28 mouse cellular contexts compared by ENCODE assay signal in the genomic region with DNA sequence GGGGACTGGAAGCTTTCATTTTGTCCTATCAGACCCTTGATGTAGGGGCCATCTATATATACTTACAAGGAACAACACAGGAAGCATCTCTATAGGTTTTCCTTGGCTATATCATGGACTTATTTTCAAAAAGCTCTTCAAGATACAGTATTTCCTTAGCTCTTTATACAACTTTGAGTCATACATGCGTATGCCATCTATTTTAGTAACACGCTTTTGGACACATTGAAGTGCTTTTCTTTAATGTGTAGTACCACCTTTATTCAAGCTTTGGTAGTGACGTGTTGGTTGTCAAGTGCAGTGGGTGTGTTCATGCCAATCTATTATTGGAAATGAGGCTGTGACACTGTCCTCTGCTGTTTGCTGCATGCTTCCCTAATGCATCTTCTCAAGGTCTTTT.
DNase-seq lines count a peak whose midpoint lies in the region; ATAC-seq lines count a peak whose summit lies in the region.
"Had no signal": no experiment of that assay in that cellular context is flagged by ENCODE, and none has a peak within 500 bp of the region (broad histone marks: within the 10 kb centered on the region; RNA-seq: fewer than 3 reads in every experiment).

No protein-coding gene starts in this region.

- H3K27me3 ChIP-seq in midbrain, embryonic 11.5 days (ENCODE audit: control insufficient read depth, insufficient read depth, low read length), result no peaks in the 10 kb centered on the region
- H3K27me3 ChIP-seq in midbrain, embryonic 16.5 days (ENCODE audit: control insufficient read depth, insufficient read depth, low read depth, low read length), result no peaks in the 10 kb centered on the region
- H3K27me3 ChIP-seq: CH12.LX; embryonic facial prominence, embryonic 13.5 days; embryonic facial prominence, embryonic 15.5 days; forebrain, embryonic 12.5 days; Patski had no signal

- H3K9me3 ChIP-seq in midbrain, embryonic 11.5 days (ENCODE audit: control insufficient read depth, low read length), result no peaks in the 10 kb centered on the region
- no peaks in the 10 kb centered on the region for H3K9me3 ChIP-seq in midbrain, embryonic 16.5 days (replicated peaks; ENCODE audit: control insufficient read depth, low read length, poor library complexity, severe bottlenecking)
- H3K9me3 ChIP-seq: embryonic facial prominence, embryonic 13.5 days; embryonic facial prominence, embryonic 15.5 days; forebrain, embryonic 10.5 days; forebrain, embryonic 12.5 days; G1E had no signal

- no peak for DNase-seq in frontal cortex, postnatal 36 days (ENCODE audit: low spot score in 2 of 2)
- peak; percentile 61 for DNase-seq in midbrain, embryonic 11.5 days (ENCODE audit: low spot score, missing footprints)
- no peak for DNase-seq in layer of hippocampus, postnatal 25 days (ENCODE audit: extremely low spot score in 1 of 2, low spot score in 1 of 2)
- DNase-seq: adrenal gland, adult 8-10 months; adrenal gland, postnatal 14 days; adrenal gland, postnatal 36 days; B cell, adult 2 months; cerebellum, adult 11 months; cerebellum, adult 18-20 months; cerebellum, adult 8-10 months; cerebellum, adult 9-11 months; cerebellum, postnatal 14 days; cerebellum, postnatal 36 days; embryo, embryonic 11 days had no signal

- no peak overlapping the region for H3K9ac ChIP-seq in midbrain, embryonic 11.5 days (ENCODE audit: low read length)
- H3K9ac ChIP-seq in midbrain, embryonic 16.5 days (ENCODE audit: low read depth, low read length), result no peak overlapping the region
- H3K9ac ChIP-seq: embryonic facial prominence, embryonic 13.5 days; embryonic facial prominence, embryonic 15.5 days; forebrain, embryonic 12.5 days had no signal

- H3K4me1 ChIP-seq in midbrain, embryonic 11.5 days (ENCODE audit: control insufficient read depth, insufficient read depth, low read length), result no peaks in the 10 kb centered on the region
- no peaks in the 10 kb centered on the region for H3K4me1 ChIP-seq in midbrain, embryonic 16.5 days (ENCODE audit: control insufficient read depth, insufficient read depth, low read length)
- H3K4me1 ChIP-seq: embryonic facial prominence, embryonic 13.5 days; embryonic facial prominence, embryonic 15.5 days; forebrain, embryonic 12.5 days had no signal

- ATAC-seq in frontal cortex, adult (ENCODE audit: low TSS enrichment), result peak; percentile 79
- ATAC-seq in midbrain, embryonic 11.5 days (ENCODE audit: low FRiP score), result no peak
- no peak for ATAC-seq in midbrain, embryonic 16.5 days
- ATAC-seq: activated CD4-positive, CD25-positive, alpha-beta regulatory T cell, adult 4 months; CD4-positive, CD25-positive, alpha-beta regulatory T cell, adult 4 months; forebrain, embryonic 14.5 days; forebrain, embryonic 16.5 days; Patski had no signal

- H3K27ac ChIP-seq in midbrain, embryonic 11.5 days (ENCODE audit: low read depth, low read length), result no peak overlapping the region
- no peak overlapping the region for H3K27ac ChIP-seq in midbrain, embryonic 16.5 days (ENCODE audit: low read length)
- H3K27ac ChIP-seq: embryonic facial prominence, embryonic 13.5 days; embryonic facial prominence, embryonic 15.5 days; forebrain, embryonic 10.5 days; forebrain, embryonic 12.5 days had no signal

- no peak overlapping the region for H3K4me3 ChIP-seq in midbrain, embryonic 11.5 days (ENCODE audit: low read depth, low read length)
- H3K4me3 ChIP-seq in midbrain, embryonic 16.5 days (ENCODE audit: low read depth, low read length), result no peak overlapping the region
- H3K4me3 ChIP-seq: embryonic facial prominence, embryonic 13.5 days; embryonic facial prominence, embryonic 15.5 days; erythroblast, embryonic 14.5 days; forebrain, embryonic 10.5 days; forebrain, embryonic 12.5 days had no signal

- WGBS in midbrain, embryonic 11.5 days, result 91% methylated on average over 3 of the region's 3 CpGs
- WGBS in midbrain, embryonic 16.5 days, result 90% methylated on average over 3 of the region's 3 CpGs

- H3K36me3 ChIP-seq in midbrain, embryonic 11.5 days (ENCODE audit: control insufficient read depth, insufficient read depth, low read length), result no peaks in the 10 kb centered on the region
- no peaks in the 10 kb centered on the region for H3K36me3 ChIP-seq in midbrain, embryonic 16.5 days (ENCODE audit: control insufficient read depth, insufficient read depth, low read length)
- H3K36me3 ChIP-seq: embryonic facial prominence, embryonic 13.5 days; embryonic facial prominence, embryonic 15.5 days; forebrain, embryonic 10.5 days; forebrain, embryonic 12.5 days; G1E had no signal

- H3K4me2 ChIP-seq in midbrain, embryonic 11.5 days, result no peak overlapping the region
- no peak overlapping the region for H3K4me2 ChIP-seq in midbrain, embryonic 16.5 days (ENCODE audit: low read length)
- H3K4me2 ChIP-seq: embryonic facial prominence, embryonic 13.5 days; embryonic facial prominence, embryonic 15.5 days; forebrain, embryonic 12.5 days had no signal
